In genomic region chr16:43772766-43773165, GRCm38 (mm10) we compare ENCODE assay signal across 25 mouse cellular contexts. TPM values are rescaled to one million over a fixed set of nuclear protein-coding genes. Genes with fewer than 3 reads are reported as not detected.
"Had no signal": no experiment of that assay in that cellular context is flagged by ENCODE, and none has a peak within 500 bp of the region (broad histone marks: within the 10 kb centered on the region; RNA-seq: fewer than 3 reads in every experiment).

No protein-coding gene starts in this region.

- H3K4me1 ChIP-seq: limb, embryonic 12.5 days; limb, embryonic 15.5 days; midbrain, embryonic 12.5 days; midbrain, embryonic 15.5 days; neural tube, embryonic 12.5 days; neural tube, embryonic 15.5 days had no signal

- ATAC-seq: liver, postnatal 0 days; lung, postnatal 0 days; midbrain, embryonic 15.5 days had no signal

- H3K27ac ChIP-seq: limb, embryonic 12.5 days; limb, embryonic 15.5 days; liver, embryonic 14.5 days; macrophage; midbrain, embryonic 12.5 days; midbrain, embryonic 15.5 days; neural tube, embryonic 12.5 days; neural tube, embryonic 15.5 days; stomach, postnatal 0 days had no signal

- H3K36me3 ChIP-seq: limb, embryonic 12.5 days; limb, embryonic 15.5 days; midbrain, embryonic 12.5 days; midbrain, embryonic 15.5 days; neural tube, embryonic 12.5 days; neural tube, embryonic 15.5 days had no signal

- H3K4me2 ChIP-seq: limb, embryonic 12.5 days; limb, embryonic 15.5 days; liver, embryonic 11.5 days; lung, embryonic 14.5 days; midbrain, embryonic 12.5 days; midbrain, embryonic 15.5 days; neural tube, embryonic 12.5 days; neural tube, embryonic 15.5 days had no signal

- H3K9ac ChIP-seq: limb, embryonic 12.5 days; limb, embryonic 15.5 days; liver, embryonic 14.5 days; liver, postnatal 0 days; lung, embryonic 14.5 days; midbrain, embryonic 12.5 days; midbrain, embryonic 15.5 days; neural tube, embryonic 12.5 days; neural tube, embryonic 15.5 days had no signal

- H3K9me3 ChIP-seq: limb, embryonic 12.5 days; limb, embryonic 15.5 days; midbrain, embryonic 12.5 days; midbrain, embryonic 15.5 days; neural tube, embryonic 12.5 days; neural tube, embryonic 15.5 days had no signal

- H3K27me3 ChIP-seq: limb, embryonic 12.5 days; limb, embryonic 15.5 days; midbrain, embryonic 12.5 days; midbrain, embryonic 15.5 days; neural tube, embryonic 12.5 days; neural tube, embryonic 15.5 days had no signal

- H3K4me3 ChIP-seq: limb, embryonic 12.5 days; limb, embryonic 15.5 days; midbrain, embryonic 12.5 days; midbrain, embryonic 15.5 days; neural tube, embryonic 12.5 days; neural tube, embryonic 15.5 days had no signal

- DNase-seq: kidney, postnatal 14 days; kidney, postnatal 4 days; left cerebral cortex, postnatal 4 days; liver, postnatal 0 days; right cerebral cortex, adult 18-20 months; right cerebral cortex, postnatal 14 days; right cerebral cortex, postnatal 4 days; thymus, adult 2 months; thymus, postnatal 14 days; thymus, postnatal 4 days had no signal

RNA-seq across cellular contexts. Expression of gene Drd3, which starts 18.9 kb away (rescaled TPM):
- total RNA-seq: layer of hippocampus, adult 18-20 months; megakaryocyte, adult 5-6 weeks had no signal
- polyA plus RNA-seq: limb, embryonic 12.5 days; liver, embryonic 11.5 days; liver, embryonic 14.5 days; liver, postnatal 0 days; lung, embryonic 14.5 days; lung, postnatal 0 days; macrophage; midbrain, embryonic 12.5 days; midbrain, embryonic 15.5 days; neural tube, embryonic 12.5 days; neural tube, embryonic 15.5 days; stomach, embryonic 14.5 days; thymus, adult 2 months had no signal
